Mouse (Mus musculus) monocyte, adult 5-6 weeks (primary cell): ENCODE data around the gene Slc34a2. TPM values are rescaled to one million over a fixed set of nuclear protein-coding genes. Genes with fewer than 3 reads are reported as not detected.

ENCODE experiments used
- ATAC-seq: fragments of 153-309, 156-312 bp; replicated peaks from 2 replicates; pipeline ENCODE4 v1.8.0; 2017; ENCODE audit warnings: mild to moderate bottlenecking; ENCODE audit not compliant: low TSS enrichment, insufficient number of reproducible peaks, severe bottlenecking, poor library complexity, low FRiP score
- total RNA-seq: library from RNA; stranded (forward); fragments of 200-1000, 200-491, 200-594 nt; gene quantifications from 3 replicates; pipeline ENCODE4 v1.2.3, GENCODE M21; 2017

The Slc34a2 gene
- total RNA-seq, 1 experiment from 2014 or later, result not detected

DNA sequence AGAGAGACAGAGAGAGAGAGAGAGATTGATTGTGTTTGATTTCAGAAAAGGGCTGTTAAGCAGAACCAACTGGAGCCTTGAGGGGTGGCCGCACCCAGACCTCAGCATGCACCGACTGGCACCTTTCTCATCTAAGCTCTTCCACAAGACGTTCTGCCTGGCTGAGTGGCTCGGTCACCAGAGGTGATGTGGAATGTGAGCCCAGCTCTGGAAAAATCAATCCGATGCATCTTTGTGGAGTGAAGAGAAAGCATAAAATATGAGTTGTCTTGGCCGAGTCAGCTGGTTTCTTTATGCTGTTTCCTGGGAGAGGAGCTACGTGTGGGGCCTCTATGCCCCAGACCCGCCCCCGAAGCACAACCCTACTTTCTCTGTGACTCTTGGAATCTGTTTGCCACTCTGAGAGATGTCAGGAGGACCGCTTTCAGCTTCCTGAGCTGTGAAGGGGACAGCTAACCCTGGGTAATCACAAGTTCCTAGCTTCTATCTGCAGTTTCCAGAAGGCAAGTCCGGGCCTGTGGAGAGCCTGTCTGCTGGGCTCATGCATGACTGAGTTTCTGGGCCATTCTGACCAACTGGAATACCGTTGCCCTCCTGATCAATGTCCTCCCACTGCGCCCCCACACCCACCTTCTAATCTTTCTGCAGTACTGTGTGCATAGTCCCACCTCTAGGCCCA, 66.4 kb downstream of the Slc34a2 start:
- ATAC-seq, result no peak

DNA sequence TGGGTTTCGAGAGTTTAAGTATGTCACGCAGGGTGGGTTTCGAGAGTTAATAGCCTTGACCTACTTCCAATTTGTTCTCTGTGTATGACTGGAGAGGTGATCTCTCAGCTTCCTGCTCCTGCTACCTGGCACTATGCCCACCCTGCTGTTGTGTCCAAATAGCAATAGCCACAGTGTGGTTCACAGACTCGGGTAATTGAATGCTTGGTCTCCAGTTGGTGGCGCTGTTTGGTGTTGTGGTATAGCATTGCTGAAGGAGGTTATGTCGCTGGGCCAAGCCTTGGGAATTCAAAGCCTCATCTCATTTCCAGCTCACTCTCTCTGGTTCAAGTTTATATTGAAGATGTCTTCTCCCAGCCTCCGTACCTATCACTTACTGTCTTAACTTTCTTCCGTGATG, 67.8 kb downstream of the Slc34a2 start:
- ATAC-seq, result no peak

DNA sequence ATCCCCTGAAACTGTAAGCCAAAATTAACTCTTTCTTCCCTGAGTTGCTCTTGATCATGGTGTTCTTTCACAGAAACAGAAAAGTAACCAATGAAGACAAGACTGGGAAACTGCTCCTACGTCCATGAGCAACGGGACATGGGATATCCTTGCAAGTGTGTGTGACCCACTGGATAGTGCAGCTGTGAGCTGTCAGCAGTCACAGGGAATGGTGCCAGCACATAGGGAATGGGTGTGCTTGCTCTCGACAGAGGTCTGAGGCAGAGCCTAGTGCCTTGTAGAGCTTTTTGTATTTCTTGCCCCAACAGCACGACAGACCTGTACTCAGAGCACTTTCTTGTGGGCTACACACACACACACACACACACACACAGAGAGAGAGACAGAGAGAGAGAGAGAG, 68.2 kb downstream of the Slc34a2 start:
- ATAC-seq, result no peak

DNA sequence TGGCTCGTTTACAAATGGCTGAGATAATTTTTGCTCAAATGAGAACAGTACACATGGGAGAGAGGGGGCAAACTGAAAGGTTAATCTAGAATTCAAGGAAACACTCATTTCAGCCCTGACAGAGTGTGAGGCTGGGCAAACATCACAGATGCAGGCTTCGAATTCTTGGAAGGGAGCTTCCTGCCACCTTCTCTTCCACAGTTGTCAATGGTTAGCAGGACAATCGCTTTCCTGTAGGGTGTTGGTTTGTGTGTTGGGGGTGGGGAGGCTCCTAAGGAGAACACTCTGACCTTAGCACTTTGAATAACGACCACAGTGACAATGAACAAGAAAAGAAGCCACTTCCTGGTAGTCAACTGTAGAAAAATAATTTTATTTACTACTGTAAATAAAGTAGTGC, 68.8 kb downstream of the Slc34a2 start:
- ATAC-seq, result no peak

DNA sequence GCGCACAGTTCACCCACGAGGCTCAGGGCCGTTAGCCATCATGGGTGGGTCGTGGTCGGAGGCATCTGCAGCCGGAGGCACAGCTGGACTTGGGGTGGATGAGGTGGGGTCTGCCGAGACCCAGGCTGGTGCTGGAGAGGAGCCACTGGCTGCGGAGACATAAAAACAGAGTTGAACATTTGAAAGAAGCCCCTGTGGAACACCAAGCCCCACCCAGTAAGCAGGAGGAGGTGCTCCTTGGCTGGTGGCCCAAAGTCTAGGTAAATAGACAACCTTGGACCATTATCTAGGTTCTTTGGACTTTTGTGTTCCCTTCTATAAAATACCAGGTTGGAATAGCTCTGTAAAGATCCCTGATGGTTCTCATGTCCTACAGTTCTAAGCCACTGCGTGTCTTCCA, 70.1 kb downstream of the Slc34a2 start:
- no peak for ATAC-seq

DNA sequence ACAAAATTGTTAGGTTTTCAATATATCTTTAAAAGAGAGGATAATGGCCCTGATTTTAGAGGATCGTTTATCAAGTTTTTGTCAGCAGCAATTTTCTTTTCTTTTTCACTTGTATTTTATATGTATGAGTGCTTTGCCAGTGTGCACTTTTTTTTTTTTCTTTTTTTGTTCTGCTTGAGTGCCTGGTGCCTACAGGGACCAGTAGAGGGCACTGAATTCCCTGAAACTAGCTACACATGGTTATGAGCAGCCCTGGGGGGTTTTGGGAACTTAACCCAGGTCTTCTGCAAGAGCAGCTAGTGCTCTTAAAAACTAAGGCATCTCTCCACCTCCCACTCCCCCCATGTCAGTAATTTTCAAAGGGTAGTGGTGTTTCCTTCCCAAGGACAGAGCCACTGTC, 70.8 kb downstream of the Slc34a2 start:
- no peak for ATAC-seq

DNA sequence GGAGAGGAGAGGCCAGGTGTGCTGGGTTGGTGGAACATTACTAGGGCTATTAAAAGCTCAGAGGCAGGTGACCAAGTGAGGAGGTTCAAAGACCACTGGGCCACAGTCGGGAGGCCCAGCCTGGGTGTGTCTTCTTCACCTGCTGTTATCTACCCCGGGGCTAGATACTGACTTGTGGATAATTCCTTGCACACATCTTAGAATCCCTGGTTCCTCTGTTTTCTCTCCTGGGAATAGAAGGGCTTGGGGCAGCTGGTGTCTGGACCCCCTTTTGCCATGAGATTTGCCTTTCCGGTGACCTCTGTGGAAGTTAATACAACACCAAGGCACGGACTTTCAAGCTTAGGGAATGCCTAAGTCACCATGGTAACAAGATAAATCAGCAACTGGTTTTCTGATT, 72.3 kb downstream of the Slc34a2 start:
- ATAC-seq, result no peak

DNA sequence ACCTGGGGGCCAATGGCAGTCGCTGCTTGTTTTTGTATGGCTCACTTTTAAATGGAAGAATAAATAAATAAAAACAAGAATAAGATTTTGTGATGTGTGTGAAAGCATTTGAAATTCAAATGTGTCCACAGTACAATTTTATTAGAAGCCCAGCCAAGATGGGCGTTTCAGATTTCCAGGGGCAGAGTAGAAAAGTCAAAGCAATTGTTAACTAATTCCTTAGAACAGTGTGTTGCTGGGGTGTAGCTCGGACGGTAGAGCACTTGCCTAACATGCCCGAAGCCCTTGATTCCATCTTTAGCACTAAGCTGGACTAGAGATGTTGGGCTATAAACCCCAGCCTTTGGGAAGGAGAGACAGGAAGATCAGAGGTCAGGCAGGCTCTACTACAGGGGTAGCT, 73.2 kb downstream of the Slc34a2 start:
- no peak for ATAC-seq

DNA sequence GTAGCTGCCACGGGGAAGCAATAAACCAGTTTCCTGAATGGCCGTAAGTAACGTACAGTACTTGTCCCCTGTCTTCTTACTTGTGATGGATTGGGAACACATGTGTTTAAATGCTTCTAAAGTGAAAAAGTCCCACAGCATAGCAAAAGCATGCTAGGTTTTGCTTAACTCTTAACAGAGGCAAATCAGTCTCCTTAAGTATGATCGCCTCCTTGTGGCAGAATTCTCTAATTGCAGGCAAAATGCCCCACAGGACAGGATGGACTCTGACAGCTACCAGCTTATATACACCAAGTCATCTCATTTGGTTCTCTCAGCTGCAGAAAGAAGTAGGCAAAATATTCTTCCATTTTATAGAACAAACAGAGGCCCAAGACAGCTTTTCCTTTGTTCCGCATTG, 75.1 kb downstream of the Slc34a2 start:
- ATAC-seq, result no peak

DNA sequence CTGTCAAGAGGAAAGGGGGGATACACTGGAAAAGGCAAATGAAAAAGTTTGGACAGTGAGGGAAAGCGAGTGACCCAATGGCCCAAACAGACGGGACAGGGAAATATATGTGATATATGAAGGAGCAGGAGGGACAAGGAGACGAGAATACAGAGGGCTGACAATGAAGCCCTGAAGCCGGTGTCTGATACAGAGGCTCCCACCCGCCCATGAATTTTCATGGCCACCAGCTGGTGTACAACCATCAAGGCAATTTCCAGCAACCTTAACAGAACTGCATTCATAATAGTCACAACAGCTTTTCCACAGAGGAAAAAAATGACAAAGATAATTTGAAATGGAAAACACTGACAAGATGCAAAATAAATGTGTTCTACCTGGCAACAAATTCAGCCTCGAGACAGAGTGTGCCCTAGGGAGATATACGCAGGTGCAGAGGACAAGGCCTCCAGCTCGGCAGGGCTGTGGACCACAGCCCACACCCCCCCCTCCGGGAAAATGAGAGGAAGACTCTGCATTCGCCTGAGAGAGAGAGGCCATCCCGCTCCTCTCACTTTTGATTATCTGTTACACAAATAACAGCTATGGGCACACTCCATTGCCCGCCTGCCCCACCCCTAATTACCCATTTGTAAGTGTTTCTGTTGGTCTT, 76.9 kb downstream of the Slc34a2 start:
- no peak for ATAC-seq

DNA sequence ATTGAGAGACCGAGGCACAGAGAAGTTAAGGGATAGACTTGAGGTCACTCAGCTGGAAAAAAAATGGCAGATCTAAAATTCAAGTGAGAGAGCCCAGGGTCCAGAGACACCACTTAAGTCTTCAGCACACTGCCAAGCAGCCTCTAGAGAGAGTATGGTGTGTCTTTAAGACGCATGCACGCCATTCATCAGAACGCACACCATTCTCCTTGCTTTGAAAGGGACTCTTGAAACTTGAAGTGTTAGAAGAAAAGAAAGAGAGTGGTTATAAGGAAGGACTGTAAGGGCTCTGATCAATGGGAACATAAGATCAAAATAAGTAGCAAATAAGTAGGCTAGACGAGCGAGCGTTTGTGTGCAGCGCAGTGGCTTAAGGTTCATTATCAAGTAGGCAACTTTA, 80.3 kb downstream of the Slc34a2 start:
- ATAC-seq, result no peak

DNA sequence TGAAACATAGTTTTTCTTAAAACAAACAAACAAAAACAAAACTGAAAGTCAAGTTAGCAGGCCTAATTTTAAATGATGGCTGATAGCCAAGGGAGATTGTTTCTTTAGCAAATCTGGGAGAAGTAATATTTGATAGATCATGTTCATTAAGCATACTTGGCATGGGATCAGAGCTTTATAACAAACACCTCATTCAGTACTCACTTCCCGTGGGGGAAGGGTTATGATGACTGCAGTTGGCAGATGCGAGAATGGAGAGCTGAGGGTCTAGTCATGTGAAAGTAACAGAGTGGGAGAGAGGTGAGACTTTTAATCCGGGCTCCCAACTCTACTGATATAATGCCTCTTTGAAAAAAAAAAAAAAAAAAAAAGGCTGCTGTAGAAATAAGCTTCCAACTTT, 81.8 kb downstream of the Slc34a2 start:
- no peak for ATAC-seq

Other genes with a start within 250 kb of the Slc34a2 start
- gene Anapc4, start 204.1 kb upstream of the Slc34a2 start, total RNA-seq, result 44.5 to 78.4 TPM (median 70.0 TPM) in 3 replicates
- 0.38 TPM in 1 of 3 replicates, not detected in the others for gene Sel1l3, start 175.8 kb downstream of the Slc34a2 start, total RNA-seq
- gene Smim20, start 229.0 kb downstream of the Slc34a2 start, total RNA-seq, result 44.4 to 59.6 TPM (median 47.2 TPM) in 3 replicates